Mouse (Mus musculus) heart, adult 2 months (tissue): Measurements from ENCODE around the gene Kdm3a.

Source experiments
- CTCF ChIP-seq: fragments of 200-600 bp; IDR thresholded peaks from 2 replicates; pipeline ENCODE4 v1.8.1; 2022; ENCODE audit warnings: antibody characterized with exemption, mild to moderate bottlenecking, moderate library complexity
- POLR2A ChIP-seq: fragments of 200-500 bp; IDR thresholded peaks from 2 replicates; pipeline ENCODE4 v1.6.1; 2011; ENCODE audit warnings: mild to moderate bottlenecking, low read depth, low read length, control low read depth; ENCODE audit not compliant: insufficient read depth

DNA sequence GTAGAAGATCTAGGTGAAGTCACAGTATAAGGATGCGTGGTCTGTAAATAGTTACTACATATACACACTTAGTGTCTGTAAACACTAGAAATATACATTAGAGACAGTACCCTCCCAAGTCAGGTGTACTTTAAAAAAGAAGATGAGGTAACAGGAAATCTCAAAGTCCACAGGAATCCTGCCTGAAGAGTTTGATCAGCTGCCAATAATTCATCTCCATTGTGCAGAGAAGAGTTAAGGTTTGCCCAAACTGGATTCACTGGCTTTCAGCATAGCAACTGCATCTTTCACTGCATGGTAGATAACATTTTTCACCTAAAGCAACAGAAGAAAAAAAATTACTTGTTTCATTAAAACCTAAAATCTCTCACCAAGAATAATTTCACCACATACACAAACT, 43.4 kb downstream of the Kdm3a start:
- TF ChIP-seq POLR2A (no peak), CTCF (no peak)
